Mouse (Mus musculus): Measurements from ENCODE around the gene Sass6. TPM values are rescaled to one million over a fixed set of nuclear protein-coding genes. Genes with fewer than 3 reads are reported as not detected.
A peak's percentile ranks its signal among the peaks of the same experiment; 100 is the strongest.
"Not testable (repeated sequence)": the region's sequence is repeated elsewhere in the genome, so short reads cannot be mapped to it uniquely, and the experiment has no call there.

Sass6 gene
- total RNA-seq (2021): 1 to 10 TPM; 8.2 to 9.2 TPM

DNA sequence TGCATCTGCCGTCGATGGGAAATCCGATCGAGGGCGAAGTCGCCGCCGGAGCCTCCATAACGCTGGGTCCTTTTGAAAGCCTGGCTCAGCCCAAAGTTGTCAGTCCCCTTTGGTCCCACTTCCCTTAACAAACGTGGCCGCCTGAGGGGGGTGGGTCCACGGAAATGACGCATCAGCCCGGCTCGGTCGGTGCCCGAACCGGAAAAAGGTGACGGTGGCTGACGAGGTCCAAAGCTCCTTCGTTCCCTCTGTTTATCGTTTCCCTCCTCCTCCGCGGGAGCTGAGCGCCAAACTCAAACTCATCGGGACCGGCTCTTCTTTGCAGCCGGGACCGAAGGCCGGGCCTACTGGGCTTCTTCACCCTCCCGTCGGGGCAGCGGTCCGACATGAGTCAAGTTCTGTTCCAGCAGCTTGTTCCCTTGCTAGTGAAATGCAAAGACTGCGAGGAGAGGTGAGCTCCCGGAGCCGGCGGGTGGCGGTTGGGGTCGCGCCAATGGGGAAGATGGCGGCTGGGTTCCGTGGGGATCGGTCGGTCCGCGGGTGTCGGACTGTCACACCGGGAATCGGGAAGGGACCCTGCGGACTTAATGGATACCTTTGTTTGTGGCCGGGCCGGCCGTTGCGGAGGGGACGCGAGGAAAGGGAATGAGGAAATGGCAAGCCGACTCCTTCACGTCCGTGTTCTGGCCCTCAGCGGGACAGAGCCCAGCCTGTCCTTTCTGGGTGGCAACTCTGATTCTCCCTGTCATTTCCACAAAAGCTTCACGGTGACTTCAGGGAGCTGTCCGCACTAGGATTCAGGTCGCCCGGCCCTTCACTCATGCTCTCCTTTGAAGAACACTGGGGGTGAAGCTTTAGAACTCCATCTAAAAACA is at the start of gene Sass6:
Sass6 (plus strand) TSS at position 255 of the 875 bp plus-strand sequence.
- peak; percentile 96 to 98 for DNase-seq

DNA sequence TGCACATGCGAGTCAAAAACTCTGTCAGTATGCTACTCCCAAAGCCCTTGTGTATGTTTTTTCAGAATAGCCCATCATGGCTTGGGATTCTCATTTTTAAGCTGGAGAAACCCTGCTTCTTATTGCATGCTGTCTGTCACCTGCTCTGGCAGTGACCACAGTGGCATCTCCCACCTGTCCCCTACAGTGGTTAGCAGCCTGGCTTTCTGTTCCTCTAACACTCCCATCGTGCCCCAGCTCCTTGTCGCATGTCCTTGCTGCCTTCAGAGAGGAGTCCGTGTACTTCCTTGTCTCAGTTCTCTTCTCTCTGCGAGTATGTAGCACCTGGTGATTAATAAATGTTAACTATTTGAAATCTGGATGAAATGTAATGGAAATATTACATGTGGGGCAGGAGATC is 47.4 kb upstream of the Sass6 start:
- no peak for DNase-seq

DNA sequence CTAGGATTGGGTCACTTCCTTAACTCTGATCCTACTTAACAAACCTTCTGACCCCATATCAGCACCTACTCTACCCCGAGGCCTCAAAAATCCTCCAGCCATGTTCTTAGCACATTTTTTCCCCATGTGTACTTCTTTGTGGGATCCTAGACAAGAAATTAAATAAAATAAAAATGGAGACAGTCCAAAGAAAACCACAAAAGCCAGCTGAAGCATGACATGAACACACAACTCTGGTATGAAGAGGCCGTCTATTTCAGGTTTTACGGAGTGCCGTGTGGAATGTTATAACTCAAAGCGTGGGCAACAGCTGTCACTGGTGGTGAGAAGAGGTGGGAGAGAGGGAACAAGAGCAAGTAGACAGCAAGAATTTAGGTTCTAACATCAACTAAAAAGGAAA is 43.4 kb upstream of the Sass6 start:
- DNase-seq: no peak

DNA sequence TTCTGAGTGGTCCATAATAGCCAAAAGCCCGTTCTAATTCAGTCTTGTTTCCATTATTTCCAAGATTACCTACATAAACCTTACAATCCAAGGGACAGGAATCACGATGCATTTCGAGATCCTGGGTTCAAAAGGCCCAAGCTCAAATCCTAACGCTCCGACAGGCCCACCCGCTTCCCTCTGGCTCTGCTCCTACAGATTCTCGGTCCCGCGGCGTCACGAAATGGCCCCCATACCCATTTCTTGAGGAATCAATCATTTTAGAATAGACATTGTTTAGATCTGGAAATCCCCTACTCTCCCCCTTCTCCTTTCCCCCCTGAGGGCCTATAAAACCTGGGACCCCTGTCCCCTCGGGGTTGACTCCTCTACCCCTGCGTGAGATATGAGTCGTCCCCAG is 33.5 kb upstream of the Sass6 start:
- DNase-seq: not testable (repeated sequence)

DNA sequence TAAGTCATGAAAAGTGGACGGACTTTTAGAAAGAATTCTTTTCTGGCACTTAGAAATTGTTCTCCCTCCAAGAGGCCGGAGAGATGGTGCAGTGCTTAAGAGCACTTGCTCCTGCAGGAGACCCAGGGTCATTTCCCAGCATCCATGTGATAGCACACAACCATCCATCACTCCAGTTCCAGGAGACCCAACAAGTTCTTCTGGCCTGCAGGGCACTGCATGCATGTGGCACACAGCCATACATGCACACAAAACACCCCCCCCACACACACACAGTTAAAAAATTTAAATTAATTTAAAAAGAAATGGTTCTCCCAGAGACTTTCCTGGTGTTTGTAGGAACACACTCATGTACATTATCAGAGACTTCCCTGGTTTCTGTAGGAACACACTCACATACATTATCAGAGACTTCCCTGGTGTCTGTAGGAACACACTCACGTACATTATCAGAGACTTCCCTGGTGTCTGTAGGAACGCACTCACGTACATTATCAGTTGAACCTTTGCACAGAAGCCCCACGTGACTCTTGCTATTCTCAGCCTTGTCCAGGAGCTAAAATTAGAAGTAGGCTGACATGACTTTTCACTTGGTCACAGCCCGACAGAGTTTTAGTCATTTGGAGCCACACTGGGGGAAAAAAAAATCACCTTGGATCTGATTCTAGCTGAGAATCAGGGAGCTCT is 32.2 kb upstream of the Sass6 start, which contains the start of gene Lrrc39:
Lrrc39 (plus strand) TSS at position 566 of the 687 bp plus-strand sequence.
- DNase-seq: no peak

DNA sequence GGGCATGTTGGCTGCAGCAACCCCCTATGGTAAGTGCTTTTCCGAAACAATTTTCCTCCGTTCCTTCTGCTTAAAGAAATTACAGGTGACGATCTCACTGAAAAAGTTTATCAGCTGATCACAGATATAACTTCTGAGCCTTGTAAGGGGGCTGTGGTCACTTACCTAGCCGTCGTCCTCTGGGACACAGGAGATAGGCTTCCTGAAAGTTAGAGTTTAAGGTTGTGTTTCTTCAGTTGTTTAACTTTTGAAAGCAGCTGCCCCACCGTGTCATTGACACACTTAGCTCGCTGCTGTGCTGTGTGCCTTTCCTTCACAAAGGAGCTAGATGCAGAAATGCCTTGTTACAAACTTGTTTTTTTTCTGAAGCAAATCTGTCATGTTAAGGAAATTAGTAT is 31.7 kb upstream of the Sass6 start:
- no peak for DNase-seq

DNA sequence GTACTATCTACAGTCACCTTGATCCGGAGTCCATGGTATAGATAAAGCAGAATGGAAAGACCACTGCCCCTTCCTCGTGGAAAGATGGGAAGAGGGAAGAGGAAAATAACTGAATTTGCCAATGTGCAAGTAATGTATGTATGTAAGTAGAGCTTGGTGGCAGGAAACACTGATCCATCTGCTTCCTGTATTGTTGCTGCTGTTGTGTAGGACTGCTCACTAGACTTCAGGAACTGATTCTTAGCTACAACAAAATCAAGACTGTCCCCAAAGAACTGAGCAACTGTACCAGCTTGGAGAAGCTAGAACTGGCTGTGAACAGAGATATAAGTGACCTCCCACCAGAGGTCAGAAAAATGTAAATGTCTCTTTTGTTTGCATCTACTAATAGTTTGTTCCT is 24.2 kb upstream of the Sass6 start:
- DNase-seq: no peak

DNA sequence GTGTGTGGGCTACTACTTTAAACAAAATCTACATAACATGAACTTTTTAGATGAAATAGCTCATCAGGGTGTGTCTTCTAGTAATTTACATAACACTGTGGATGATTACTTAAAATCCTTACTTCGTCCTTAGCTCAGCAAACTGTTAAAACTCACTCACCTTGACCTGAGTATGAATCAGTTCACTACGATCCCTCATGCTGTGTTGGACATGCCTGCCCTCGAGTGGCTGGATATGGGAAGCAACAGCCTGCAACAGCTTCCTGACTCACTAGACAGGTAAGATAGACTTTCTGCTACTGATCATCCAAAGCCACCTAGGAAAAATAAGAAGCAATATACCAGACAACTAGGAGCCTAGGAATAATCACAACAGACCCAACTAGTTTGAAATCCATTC is 17.5 kb upstream of the Sass6 start:
- DNase-seq: no peak

DNA sequence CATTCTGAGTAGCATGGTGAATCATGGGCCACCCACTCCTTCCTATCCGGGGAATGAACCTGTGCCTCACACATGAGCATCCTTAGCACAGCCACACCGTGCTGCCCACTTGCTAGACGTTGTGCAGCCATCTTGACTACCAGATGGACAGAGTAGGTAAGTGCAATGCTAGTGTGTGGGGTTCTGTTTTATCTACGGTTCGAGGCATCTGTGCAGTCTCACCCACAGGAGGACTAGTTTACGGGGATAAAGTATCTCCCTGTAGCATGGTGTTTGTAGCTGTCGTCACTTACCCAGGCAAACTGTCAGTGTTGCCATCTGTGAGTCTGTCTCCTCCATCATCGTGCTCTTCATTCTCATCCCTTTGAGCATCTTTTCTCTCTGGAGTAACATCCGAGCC is 12.6 kb upstream of the Sass6 start:
- DNase-seq: no peak

DNA sequence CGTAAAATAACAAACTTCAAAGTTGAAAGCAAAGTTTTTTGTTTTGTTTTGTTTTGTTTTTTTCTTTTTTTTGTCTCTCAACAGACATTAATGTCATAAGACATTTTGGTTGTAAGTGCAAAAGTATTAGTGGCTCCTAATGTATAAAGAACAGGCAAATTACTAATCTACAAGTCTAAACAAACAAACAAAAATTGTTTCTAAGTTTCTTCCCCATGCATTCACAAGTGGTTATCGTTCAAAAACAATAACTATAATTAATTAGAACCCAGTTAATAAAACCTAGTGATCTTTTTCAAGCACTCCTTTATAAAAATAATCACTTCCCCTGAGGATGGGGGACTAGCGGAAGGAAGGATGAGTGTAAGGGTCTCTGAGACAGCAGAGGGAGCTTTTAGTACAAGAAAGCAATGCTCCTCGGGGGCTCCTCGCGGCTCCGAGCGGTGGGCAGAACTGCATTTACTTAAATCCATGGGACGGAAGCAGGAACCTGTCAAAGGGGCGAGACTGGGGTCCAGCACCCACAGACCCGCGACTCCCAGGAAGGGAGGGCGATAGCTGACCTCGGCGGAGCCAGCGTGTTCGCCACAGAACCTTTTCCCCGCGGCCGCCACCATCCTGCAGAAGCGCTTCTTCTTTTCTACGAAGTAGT is 580 bp upstream of the Sass6 start:
- no peak for DNase-seq

DNA sequence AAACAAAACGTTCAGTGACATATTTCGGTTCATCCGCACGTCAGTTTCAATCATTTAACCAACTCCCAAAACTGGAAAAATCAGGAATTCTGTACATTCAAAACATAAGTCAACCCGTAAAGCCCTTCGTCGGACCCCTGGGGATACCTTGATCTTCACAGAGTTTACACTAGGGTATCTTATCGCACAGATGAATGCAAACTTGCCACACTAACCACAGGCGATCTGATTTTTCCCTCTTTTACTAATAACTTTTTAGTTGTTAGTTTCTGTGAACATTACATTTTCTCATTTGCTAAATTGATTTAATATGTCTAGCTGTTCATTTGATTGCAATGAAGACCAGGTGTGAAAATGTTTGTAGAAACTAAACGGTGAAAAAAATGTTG is 815 bp downstream of the Sass6 start:
- no peak for DNase-seq

DNA sequence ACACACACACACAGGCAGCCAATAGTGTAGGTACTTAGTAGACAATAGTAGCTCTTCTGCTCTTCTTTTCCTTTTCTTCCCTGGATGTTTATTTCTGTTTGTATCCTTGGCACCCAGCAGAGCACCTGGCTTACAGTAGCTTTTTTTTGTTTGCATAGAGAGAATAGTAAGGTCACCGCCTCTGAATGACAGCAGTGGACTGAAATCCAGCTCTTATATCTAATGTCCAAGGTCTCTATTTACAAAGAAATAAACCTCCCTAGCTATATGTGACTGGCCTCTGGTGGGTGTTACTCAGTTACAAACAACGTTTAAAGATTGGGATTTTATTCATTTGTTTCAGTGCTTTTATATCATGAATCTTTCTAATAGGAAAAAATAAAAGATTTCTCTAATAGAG is 4.9 kb downstream of the Sass6 start:
- no peak for DNase-seq

DNA sequence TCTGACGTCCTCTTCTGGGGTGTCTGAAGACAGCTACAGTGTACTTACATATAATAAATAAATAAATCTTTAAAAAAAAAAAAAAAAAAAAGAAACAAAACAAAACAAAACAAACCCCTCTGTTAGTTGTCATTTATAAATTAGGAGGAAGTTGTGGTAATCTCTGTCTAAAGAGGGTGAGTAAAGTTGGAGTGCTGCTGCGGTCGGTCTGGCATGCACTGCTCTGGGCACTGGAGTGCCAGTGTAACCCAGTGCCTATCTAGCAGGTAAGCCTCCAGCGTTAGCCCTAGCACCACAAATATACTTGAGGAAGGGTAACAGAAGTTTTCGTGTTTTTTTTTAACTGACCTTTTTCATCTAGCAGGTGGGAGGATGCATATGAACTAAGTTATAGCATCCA is 6.2 kb downstream of the Sass6 start:
- no peak for DNase-seq

DNA sequence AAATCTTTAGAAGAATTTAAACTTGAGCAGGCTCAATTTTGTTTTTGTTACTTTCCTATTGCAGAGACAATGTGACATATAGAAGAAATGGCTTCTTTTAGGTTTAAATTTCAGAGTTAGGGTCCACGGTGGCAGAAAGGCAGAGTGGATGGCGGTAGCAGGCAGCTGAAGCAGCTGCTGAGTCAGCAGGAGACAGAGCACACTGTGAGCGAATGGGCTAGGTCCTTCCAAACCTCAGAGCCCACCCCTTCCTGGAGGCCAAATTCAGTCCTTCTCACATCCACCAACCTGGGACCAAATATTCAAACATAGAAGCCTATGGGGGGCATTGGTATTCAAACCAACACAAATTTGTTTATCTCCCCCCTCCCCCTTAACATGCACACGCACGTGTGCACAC is 7.0 kb downstream of the Sass6 start:
- DNase-seq: no peak

DNA sequence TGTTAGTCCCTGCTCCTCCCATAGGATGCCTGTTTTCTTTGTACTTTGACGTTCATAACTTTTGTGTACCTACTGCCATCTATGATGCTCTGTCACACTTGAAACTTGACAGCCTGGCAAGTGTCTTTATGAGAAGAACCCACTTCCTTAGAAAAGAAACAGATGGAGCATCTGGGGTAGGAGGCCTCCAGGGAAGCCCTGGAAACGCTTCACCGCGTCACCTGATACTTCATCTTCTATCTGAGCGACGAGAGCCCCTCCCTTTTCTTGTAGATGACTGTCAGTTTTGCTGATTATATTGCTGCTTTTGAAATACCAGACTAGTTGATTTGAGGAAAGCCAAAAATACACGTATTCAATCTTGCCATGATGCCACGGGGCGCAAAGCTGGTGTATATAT is 9.8 kb downstream of the Sass6 start:
- DNase-seq: no peak

DNA sequence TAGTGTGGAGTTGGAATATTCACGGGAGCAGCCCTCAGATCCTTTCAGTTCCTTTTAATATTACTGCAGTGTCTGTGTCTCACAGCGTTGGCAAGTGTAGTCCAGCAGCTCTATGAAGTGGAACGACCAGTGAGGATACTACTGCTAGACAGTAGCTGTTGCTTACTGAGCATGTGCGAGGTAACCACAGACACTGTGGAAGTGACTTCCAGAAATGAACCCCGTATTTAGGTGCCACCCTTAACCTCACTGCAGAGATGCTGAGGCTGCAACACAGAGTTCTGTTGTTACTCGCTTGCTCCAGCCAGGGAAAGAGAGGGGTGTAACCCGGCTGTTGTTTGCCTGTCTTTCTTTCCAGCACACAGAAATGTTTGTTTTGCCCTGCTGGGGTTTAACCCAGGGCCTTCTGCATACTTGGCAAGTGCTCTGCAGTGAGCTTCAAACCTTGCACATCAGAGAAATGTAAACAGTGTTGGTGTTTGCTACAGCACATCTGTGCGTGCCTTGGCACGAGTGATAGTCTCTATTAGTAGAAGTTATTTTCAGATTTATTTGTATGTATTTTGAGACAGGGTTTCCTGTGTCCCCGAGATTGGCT is 19.6 kb downstream of the Sass6 start, which contains the start of gene Trmt13:
Trmt13 (minus strand) TSS at position 293 of the 598 bp plus-strand sequence.
- DNase-seq: peak; percentile 27 to 46

DNA sequence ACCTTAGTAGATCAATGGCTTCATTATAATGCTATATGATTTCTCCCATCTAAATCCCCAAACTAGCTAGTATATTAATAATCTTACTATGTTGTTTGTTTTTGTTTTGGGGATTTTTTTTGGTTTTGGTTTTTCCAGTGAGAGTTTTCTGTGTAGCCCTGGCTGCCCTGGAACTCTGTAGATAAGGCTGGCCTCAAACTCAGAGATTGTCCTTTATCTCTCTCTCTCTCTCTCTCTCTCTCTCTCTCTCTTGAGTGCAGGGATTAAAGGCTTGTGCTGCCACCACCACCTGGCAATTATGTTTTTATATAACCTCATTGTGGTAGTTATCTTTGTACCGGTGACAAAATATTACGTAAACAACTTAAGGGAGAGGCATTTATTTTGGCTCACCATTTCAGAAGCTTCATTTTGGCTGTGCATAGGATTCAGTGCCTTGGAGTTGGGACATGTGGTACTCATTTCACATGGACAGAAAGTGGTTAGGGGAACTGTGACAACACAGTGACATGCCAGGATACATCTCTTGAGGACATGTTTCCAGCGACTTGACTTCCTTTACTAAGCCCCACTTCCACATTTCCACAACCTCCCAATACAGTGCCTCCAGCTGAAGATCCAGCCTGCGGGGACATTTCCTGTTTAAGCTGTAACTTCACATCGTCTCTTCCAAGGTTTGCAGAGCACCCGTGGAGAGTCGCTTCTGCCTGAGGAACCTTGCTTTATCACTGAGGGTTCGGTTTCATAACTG is 20.7 kb downstream of the Sass6 start:
- no peak for DNase-seq

DNA sequence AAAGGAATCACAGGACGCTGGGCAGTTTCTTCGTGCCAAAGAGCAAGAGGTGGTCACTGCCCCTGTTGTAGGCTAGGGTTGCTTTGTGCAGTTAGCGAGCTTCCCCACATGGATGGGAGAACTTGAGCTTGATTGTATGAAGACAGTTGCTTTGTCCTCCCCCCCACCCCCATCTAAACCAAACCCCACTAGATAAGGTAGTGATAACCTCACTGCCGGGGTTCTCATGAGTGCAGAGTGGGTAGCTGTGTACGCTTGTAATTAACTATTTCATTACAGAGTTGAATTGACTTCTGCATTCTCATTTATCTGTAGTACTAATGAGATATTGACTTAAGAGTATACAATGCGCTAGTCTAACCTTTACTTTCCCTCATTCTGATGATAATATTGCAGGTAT is 24.1 kb downstream of the Sass6 start:
- no peak for DNase-seq

DNA sequence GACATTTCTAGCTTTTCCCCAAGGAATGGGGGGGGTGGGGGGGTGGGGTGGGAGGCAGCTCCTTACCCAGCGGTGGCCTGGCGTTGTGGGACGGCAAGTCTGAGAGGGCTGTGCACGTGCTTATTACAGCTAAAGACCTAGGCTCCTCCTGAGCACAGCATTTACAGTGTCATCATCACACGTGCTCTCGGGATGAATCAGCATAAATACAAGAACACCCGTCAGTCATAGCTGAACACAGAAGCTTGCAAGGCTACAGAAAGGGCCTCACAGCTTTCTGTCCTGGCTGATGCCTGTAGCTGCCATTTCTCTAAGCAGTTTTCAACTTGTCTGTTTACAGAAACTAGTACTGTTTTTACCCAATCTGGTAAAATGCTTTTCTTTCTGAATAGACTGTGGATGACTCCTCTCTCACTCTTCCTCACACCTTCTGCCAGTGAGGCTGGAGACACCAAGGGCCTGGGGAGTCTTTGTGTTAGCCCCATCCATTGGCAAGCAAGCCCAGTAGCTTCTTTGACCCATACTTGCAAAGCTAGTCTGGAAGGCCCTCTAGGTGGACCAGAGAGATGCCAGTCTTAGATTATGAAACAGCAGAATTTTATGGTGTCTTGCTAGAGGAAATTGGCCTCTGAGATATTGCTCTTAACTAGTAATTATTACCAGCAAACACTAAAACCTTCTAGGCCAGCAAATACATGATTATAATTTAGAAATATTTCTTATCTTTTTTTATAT is 26.0 kb downstream of the Sass6 start:
- DNase-seq: no peak

DNA sequence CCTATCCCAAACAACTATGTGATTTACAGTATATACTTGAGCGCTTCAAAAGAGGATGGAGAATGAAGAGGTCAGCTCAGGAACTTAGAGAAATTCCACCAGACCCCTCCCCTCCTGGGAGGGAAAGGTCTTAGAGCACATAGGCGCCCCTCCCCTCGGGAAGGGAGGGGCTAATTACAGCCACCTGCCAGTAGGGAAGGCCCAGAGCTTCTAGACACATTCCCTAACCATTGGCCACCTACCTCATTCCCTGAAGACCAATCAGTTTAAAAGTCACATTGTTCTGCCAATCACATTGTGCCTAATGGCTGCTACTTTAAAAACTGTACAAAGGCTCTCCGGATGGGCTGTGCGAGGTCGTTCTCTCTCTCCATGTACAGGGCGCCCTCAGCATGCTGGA is 27.9 kb downstream of the Sass6 start:
- DNase-seq: no peak

DNA sequence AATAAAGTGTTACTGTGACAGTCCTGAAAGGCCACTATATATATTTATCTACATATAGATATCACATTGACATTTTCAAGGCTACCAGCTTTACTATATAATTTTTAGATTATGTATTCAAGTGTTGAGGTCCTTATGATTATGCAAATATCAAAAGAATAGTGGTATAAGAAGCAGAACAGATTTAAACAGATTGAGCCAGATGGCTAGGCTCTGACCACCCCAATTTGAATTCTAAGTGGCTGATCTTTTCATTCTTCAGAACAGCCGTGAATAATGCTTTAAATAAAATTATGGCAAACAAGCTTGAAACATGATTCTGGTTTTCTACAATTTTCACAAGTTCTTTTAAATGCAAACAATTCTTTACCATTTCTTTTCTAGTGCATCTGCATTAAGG is 36.7 kb downstream of the Sass6 start:
- no peak for DNase-seq

Data from layer of hippocampus, postnatal 36 days (tissue).